Mouse (Mus musculus): ENCODE results near the gene Myb.
A peak's percentile ranks its signal among the peaks of the same experiment; 100 is the strongest.

Myb gene

GRCm38 (mm10) chr10:21160537-21161358 lies at the start of gene Myb:
TSS of gene Myb (minus strand) at chr10:21160984.
- peak; percentile 20 for DNase-seq

GRCm38 (mm10) chr10:21207378-21207777 lies 46.6 kb upstream of the Myb start:
- DNase-seq = no peak

- DNase-seq = no peak
These were observed 45.4 kb upstream of the Myb start for GRCm38 (mm10) chr10:21206232-21206631.

DNA sequence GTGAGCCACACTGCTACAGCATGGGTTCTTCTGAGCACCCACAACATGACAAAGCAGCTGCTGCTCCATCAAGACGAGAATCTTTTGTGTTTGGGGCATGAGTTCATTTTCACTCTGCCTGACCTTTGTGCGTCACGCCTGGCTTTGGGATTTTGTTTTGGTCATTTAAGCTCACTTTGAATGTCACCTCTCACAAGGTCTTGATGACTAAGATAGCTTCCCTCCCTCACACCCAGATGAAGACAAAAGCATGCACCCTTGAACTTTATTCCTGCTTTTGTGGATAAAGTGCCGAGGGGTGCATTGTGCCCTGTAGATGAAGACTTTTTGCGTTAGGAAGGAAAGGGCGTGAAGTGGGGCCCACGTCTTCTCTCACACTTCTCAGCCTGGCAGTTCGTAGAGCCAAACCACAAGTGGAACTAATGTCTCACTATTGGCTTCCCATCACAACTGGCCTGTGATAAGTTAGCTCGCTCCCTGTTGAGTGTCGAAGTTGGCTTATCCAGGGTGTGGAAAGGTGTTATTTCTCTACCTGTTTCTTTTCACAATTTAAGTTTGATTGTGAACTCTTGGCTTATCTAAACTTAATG lies 43.8 kb upstream of the Myb start:
- no peak for DNase-seq

GRCm38 (mm10) chr10:21203886-21204285 lies 43.1 kb upstream of the Myb start:
- DNase-seq = no peak

- no peak for DNase-seq
These were observed 42.7 kb upstream of the Myb start for GRCm38 (mm10) chr10:21203461-21203860.

GRCm38 (mm10) chr10:21200761-21201160 lies 40.0 kb upstream of the Myb start:
- DNase-seq = no peak

DNA sequence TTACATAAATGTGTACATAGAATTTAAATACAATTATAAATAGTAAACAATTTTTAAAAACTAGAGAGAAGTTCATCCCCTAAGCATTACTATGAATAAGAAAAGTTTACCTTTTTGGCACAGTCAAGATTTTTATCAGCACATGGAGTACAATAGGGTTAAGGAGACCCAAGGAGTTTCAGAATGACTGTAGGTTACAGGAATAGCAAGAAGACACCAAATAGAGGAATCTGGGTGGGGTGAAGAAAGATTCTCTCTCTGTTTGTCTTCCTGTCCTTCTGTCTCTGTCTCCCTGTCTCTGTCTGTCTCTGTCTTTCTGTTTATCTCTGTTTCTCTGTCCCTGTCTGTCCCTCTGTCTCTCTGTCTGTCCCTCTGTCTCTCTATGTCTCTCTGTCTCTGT lies 39.5 kb upstream of the Myb start:
- DNase-seq = no peak

- DNase-seq = no peak
These were observed 35.9 kb upstream of the Myb start for GRCm38 (mm10) chr10:21196646-21197116.

- no peak for DNase-seq
These were observed 34.8 kb upstream of the Myb start for GRCm38 (mm10) chr10:21195597-21195996.

- DNase-seq = no peak
These were observed 33.2 kb upstream of the Myb start for GRCm38 (mm10) chr10:21193935-21194505.

GRCm38 (mm10) chr10:21193088-21193934 lies 32.5 kb upstream of the Myb start:
- DNase-seq = no peak

- DNase-seq = no peak
These were observed 31.7 kb upstream of the Myb start for GRCm38 (mm10) chr10:21192436-21192835.

DNA sequence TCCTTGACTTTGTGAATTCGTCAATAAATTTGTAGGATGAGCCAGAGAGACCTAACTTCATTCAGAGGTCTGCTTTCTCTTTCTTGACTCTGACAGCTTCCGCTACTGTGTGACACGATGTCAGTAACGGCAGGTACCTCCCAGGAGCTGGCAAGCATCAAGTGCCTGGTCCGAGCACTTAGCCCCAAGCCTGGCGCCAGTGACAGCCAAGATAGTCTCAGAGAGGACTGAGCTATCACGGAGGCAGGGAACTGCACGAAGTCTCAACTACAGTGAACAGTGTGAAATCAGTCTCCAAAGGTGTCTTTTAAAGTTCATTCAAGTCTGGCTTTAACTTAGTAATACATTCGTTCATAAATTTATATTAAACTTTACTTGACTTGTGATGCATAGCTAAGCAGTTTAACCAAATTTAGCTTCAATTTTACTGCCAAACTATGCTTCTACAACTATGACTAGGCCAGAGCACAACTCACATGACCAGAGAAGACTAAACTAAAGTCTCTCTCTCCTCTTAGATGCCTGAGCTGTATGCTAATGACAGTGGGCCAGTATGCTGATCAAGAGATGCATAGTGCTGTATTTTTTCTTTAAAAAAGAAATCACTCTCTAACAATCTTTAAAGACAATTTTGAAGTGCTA lies 29.1 kb upstream of the Myb start:
- no peak for DNase-seq

DNA sequence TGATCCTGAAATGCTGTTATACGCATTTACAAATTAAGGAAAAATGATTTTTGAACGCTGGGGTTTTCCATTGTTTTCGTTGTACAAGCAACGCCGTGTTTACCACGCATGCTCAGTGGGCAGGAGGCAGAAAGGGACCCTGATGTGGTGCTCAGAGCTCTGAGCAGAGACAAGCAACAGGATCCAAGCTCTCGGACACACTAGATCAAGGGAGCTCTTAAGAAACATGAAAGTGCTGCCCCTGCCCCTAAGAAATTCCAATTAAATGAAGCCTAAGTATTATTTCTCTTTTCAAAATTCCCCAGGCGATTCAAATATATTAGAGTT lies 28.5 kb upstream of the Myb start:
- no peak for DNase-seq

- peak; percentile 35 for DNase-seq
These were observed 27.9 kb upstream of the Myb start for GRCm38 (mm10) chr10:21188564-21189274.

- no peak for DNase-seq
These were observed 27.1 kb upstream of the Myb start for GRCm38 (mm10) chr10:21187847-21188246.

DNA sequence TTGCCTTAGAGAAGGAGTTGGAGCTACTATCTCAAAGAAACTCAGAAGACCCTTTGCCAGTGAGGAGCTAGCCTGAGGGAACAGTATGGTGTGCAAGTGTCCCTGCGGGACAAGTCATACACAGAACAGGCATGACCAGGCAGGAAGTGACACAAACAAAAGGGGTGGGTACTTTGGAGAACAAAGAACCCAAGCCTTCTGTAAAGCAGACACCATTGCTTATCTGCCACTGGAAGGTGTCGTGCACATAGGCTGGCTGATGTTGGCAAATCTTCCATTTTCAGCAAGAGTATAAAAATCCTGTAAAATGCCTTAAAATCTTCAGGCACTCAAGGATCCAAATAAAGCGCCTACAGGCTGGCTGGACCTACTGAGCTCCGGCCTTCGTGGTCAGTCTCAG lies 25.9 kb upstream of the Myb start:
- no peak for DNase-seq

DNA sequence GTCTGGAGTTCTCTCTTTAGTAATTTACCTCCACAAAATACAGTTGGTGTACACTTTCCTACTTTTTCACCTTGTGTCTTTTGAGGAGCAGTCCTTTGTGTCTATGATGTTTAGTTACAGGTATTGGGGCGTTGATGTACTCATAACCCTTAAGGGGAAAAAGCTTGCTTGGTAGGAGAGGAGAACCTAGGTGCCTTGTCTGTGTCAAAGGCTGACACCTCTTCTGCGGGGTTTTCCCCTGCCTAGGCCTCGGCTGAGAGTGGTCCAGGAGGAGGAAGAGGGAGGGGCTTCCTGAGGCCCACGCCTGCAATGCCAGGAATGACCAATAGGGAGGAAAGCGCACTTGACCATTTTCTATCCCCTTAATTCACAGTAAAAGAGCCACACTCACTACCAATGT lies 17.9 kb upstream of the Myb start:
- no peak for DNase-seq

GRCm38 (mm10) chr10:21178281-21178680 lies 17.5 kb upstream of the Myb start:
- no peak for DNase-seq

DNA sequence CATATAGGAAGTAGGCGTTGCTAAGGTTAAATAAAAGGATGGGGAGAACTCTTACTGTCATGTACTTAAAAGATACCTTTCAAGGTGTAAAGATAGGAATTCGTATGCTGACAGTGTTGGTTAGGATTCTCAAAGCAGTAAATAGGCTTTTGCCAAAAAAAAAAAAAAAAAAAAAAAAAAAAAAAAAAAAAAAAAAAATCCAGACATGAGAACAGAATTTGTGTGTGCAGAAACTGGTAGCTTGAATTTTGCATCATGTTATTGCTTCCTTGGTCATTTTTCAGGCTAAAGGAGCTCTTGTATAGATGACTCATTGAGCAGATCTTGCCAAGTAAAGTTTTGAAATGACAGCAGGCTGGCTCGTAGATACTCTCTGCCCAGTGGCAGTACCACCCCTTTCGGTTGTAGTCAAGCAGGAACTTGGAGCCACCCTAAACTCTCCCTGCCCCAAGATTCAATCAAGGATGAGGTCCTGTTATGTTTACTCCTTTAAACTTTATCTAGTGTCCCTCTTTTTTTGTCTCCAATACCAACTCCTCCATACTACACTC lies 11.9 kb upstream of the Myb start:
- no peak for DNase-seq

- DNase-seq = no peak
These were observed 7.7 kb upstream of the Myb start for GRCm38 (mm10) chr10:21168466-21168865.
